Mouse (Mus musculus) liver, postnatal 0 days (tissue): ENCODE results near the gene Mrpl36.

Source experiments
- CTCF ChIP-seq: sonication (generic); IDR thresholded peaks from 2 replicates; pipeline ENCODE4 v1.5.1; 2016; ENCODE audit warnings: antibody characterized with exemption, low read depth
- EP300 ChIP-seq: IDR thresholded peaks from 2 replicates; pipeline ENCODE4 v1.6.1; 2016; ENCODE audit warnings: antibody characterized with exemption, low read depth, mild to moderate bottlenecking

GRCm38 (mm10) chr13:73323406-73323805 lies 4.9 kb upstream of the Mrpl36 start:
- TF ChIP-seq CTCF, result no peak
- TF ChIP-seq EP300, result no peak
